Mouse (Mus musculus) CH12F3 (cell line): ENCODE measurements at regions not wholly inside any gene's neighbourhood (a gene's known extent, or its start where the extent isn't known, plus 50 kb on each side); places are given as distances from the start of the nearest gene placed in this dataset.

ENCODE experiments used
- in situ Hi-C: fragments of 300-500 bp; cut with MboI; formaldehyde crosslinking; loops from 2 replicates; pipeline ENCODE4 v1.14.3; 2020; ENCODE audit warnings: low sequenced_read_pairs

DNA sequence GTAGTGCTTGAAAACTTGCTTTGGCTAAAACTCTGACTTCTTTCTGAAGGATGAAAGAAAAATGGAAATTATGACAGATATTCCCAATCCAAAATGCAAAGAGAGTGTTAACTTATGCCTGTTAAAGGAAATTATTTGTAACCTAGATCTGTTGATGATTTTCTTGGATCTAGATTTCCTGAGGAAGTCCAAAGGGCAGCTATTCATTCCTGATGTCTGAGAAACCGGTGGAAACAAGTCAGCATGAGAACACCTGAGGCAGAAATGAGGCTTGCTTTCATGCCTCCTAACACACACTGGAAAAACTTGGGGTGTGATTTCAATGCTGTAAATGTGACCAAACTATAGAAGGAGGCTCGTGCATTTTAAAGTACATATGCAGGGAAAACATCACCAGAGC is 432.9 kb upstream of the Ube2e3 start:
- in situ Hi-C loops: no loop called here

- in situ Hi-C loops: no loop called here
Measured at GRCm38 (mm10) chr2:78427659-78428336, 440.1 kb upstream of the Ube2e3 start.

DNA sequence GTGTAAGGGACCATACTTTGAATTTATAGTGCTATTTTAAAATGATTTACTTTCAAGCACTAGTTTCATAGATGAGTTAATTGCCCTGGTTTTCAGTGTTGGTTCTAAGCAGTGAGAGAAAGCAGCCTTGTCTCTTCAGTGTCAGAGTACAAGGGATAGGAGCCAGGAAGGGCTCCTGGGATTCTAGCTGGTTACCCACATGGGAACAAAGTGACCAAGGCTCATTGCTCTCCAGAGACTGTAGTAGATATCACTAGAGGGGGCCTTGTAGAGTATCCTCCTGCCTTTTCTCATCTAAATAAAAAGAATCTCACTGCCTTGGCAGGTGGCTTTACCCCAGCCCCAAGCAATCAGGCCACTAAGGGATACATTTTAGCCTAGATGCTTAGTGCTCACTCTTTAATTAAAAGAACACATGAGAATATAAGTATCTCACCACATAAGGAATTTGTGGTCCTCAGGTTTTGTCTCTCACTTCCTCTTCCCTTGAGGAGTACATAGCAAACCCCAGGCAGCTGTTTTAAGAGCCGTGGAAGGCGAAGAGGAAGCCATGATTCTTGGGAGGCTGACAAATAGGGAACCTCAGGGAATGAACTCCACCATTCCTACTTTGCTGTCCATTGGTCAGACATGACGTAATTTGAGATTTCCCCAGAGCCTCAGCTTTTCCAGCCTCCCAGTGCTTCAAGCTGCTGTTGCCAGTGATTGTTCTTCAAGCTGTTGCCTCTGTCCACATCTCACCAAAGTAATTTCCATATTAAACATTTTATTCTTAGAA is 449.2 kb upstream of the Ube2e3 start:
- in situ Hi-C loops: no loop called here

DNA sequence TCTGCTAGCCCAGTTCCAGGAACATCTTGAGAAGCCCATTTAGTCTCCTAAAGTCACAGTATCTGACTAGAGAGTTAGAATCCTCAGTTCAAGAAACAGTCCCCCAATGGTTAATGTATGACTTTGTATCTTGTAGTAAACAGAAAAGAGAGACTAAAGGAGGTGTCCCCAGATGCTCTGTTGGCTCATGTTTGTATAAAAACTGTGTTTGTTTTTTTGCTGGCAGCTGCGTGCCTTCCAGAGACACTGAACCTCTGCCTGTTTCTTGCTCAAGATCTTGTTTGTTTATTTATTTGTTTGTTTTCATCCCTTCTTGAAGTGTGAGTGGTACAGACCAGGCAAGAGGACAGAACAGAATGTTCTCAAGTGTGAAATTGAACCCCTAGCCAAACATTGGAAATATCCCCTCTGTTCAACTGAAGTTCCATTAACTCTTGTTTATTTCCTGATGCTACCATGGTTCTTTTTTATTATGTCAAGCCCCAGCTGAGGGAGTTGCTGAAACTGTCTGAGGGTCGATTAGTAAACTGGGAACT is 451.3 kb upstream of the Ube2e3 start:
- in situ Hi-C loops: no loop called here

DNA sequence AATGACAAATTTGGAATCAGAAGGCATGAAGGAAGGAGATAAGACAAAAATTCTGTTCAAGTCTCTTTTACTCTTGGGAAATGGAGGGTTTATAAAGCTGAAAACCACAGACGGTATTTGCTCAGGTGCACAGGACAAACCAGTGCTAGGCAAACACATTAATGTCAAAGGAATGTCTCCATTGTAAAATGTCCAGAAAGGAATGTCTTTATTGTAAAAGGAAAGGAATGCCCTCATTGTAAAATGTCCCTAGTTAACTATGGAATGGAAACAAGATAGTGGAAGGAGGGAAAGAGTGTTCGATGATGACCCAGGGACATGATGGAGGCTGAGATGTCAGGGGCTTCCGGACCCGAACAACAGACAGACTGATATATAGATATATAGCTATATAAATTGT is 454.9 kb upstream of the Ube2e3 start:
- in situ Hi-C loops: no loop called here

DNA sequence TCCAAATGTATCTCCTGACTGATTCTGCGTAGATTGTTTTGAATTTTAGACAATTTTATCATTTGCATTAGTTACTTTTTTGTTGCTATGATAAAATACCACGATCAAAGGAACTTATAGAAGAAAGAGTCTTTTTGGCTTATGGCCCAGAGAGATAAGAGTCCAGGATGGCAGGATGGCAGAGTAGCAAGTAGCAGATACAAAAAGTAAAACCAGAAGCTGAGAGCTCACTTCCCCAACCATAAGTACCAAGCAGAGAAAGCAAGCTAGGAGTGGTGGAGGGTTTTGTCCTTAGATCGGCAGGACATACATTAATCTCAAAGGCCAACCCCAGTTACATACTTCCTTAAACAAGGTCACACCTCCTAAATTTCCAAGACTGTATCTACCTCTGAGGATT is 457.7 kb upstream of the Cwc22 start:
- in situ Hi-C loops: no loop called here

GRCm38 (mm10) chr2:78399236-78399635 is 453.1 kb upstream of the Cwc22 start:
- in situ Hi-C loops: no loop called here

GRCm38 (mm10) chr2:78396924-78397323 is 450.7 kb upstream of the Cwc22 start:
- in situ Hi-C loops: no loop called here

DNA sequence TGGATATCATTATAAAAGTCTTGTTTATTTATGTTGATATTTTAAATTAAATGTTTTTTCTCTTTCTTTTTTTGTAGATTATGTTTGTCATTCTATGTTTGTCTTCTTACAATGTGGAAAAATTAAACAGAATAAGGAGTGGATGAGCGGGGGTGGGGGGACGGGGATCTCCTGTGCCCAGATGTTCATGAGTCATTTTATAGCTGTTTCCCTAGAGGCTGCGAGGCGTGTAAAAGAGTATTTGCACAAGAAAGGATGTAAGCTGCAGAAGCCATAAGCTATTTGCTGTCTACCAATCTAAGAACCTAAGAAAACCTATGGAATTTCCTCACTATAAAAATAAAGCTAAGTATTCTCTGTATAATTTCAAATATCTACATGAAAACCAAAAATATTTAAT is 446.9 kb upstream of the Cwc22 start:
- in situ Hi-C loops: no loop called here

DNA sequence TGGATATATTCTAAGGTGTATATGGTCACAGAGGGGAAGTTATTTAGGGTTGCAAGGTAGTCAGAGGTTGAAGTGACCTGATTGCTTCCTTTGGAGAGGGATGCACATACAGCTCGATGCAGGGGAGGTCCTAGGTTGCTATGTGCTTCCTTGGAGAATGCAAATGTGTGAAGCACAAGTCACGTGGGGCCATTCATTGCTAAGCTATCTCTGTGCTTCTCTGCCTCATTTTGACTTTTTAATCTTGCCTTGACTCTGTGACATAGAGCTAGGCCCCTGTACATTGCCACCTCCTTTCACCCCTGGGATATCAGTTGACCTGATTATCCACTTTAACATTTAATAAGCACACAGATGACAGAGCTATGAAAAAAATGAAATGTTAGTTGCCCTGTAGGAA is 446.2 kb upstream of the Cwc22 start:
- in situ Hi-C loops: no loop called here

- in situ Hi-C loops: no loop called here
Measured at GRCm38 (mm10) chr2:78388001-78388400, 441.8 kb upstream of the Cwc22 start.

- in situ Hi-C loops: no loop called here
Measured at GRCm38 (mm10) chr2:78381234-78381633, 435.1 kb upstream of the Cwc22 start.

DNA sequence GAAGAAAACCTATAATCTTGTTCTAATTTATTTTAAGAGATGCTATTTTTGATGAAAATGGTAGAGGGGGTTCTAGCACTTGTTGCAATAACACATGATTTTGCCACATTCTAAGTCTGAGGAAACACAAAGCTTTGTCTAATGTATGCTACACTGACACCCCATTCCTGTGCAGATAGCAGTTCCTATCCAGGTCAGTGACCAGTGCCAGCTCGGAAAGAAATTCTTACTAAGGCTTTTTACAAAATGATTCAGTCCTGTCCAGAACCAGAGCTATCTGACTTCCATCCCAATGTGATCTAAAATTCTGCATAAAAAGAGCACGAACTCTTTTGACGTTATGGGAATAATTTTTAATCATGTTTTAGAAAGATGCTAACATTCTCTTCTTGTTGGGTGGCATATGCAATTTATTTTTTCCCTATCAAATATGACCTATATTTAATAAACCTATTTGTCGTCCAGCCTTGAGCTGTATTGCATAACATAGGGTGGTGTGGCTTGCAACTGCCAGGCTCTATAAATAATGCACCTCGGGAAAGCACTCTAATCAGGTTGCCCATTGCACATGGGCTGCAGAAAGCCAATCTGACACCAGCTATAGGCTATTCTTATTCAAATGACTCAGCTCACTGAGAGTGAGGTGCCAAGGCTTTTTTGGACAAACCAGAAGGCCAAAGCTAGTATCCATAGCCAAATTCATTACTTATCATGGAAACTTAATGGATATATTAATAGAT is 385.7 kb upstream of the Cwc22 start:
- in situ Hi-C loops: no loop called here

DNA sequence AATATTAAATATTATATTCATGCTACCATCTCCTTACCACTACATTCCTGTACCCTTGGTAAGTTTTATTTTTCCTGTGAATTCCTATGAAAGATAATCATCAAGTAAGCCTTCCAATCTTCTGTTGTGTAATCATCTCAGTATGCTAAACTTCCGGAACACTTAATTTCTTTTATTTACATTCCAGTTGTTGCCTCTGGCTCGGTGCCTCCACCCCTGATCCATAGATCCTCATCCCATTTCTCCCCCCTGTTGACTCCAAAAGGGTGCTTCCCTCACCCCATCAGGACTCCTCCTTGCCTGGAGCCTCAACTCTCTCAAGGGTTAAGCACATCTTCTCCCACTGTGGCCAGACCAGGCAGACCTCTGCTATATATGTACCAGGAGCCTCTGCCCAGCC is 379.9 kb upstream of the Cwc22 start:
- in situ Hi-C loops: no loop called here

GRCm38 (mm10) chr2:78322216-78322965 is 376.2 kb upstream of the Cwc22 start:
- in situ Hi-C loops: no loop called here

DNA sequence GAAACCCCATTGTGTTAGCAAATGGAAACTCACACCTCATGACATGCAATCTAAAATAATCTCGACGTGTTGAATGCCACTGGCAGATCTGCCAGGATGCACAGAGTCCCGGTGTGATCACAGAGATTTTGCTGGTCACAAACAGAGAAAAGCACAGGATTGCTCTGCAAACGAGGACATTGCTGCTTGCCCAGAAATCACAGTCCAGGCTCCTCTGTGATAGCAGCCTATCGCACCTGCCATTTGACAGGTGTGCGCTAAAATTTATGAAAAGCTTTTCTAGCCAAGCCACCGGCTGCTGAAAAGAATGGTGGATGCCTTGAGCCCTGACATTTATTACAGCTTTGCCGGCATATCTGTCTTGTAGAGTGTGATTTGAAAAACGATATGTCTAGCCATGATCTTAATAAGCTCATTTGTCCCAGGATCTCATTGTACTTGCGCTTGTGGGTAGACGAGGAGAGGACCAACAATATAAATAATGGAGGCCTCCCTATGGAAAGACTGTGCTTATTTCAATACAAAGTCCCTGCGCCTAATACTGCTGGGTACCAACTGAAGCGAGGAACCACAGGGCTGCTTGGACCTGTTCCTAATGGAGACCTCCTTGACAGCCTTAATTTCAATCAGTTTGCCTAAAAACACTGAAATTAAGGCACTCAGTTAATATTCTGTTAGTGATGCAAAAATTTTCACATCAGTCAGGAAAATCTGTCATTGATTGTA is 365.8 kb upstream of the Cwc22 start:
- in situ Hi-C loops: no loop called here

DNA sequence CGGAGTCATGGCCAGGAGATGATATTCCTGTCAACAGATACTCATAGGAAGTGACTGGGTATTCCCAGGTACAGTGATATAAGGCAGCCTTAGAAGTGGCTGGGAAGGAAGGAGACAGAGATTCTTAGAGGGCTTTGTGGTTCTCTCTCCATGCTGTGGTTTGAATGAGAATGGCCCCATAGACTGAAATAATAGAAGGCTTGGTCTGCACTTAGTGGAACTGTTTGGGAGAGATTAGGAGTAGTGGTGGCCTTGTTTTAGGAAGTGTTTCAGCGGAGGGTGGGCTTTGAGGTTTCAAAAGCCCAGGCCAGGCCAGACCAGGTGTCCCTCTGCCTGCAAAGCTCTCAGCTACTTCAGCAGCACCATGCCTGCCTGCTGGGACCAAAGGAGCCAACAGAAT is 363.2 kb upstream of the Cwc22 start:
- in situ Hi-C loops: no loop called here

GRCm38 (mm10) chr2:78306897-78307296 is 360.7 kb upstream of the Cwc22 start:
- in situ Hi-C loops: no loop called here

DNA sequence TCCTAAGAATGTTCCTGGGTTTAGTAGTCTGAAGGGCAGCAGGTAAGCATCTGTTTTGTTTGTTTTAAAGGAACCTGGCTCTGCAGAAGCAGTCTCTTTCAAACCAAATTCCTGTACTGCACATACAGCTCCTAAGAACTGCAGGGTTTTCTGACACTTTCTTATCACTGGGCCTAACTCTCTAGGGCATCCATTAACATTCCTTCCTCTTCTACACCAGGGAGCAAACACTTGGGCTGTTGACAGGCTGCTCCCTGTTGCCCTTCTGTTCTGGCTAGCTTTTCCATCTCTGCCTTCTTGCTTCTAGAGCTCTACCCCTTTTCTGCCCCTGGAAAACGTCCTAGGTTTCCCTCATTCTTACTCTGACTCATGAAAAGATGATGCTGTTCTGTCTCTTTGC is 345.5 kb upstream of the Cwc22 start:
- in situ Hi-C loops: no loop called here

- in situ Hi-C loops: no loop called here
Measured at GRCm38 (mm10) chr2:78284806-78285205, 338.6 kb upstream of the Cwc22 start.
